Mouse (Mus musculus): ENCODE data around the gene Gimap5.

Gene Gimap5

GRCm38 (mm10) chr6:48739780-48740055, 6.3 kb upstream of the Gimap5 start:
- DNase-seq (ENCODE audit: low spot score in 2 of 2): no peak

GRCm38 (mm10) chr6:48740501-48741169, 5.4 kb upstream of the Gimap5 start:
- no peak for DNase-seq (ENCODE audit: low spot score in 2 of 2)

DNA sequence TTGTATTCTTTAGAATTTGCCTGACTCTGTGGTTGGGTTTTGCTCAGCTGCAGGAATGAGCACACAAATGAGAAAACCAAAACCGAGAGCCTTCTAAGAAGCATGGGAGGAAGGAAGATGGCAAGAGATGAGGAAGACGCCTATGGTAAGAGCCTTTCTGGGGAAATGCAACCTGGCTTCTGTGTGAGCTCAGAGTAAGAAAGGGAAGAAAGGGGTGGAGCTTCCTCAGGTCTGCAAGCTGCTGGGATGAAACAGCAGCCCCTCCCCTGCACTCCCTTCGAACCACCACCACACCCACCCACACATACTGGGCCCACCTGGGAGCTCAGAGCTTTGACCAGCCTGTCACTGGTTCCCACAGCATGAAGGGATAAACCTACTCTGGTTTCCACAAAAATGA, 4.7 kb upstream of the Gimap5 start:
- no peak for DNase-seq (ENCODE audit: low spot score in 2 of 2)

DNA sequence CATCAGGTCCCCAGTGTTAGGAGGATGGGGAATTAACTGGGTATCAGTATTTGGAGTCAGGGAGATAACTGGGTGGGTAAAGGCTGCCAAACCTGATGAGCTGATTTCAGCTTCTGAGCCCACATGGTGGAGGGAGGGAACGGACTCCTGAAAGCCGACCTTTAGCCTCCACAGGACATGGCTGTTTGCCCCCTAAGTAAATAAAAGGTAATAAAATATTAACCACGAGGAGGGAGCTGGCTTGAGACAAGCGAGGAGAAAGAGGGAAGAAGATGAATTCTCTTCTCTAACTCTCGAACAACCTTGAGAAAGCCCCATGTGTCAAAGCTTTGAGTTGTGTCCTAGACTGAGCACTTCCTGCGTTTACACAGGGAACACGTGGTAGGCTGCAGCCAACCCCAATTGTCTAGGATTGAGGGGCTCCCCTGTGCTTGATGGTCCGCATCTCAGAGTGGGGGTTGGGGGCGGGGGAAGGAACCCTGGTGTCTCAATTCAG, 4.2 kb upstream of the Gimap5 start:
- no peak for DNase-seq (ENCODE audit: low spot score in 2 of 2)

- no peak for DNase-seq (ENCODE audit: low spot score in 2 of 2)
Observed at GRCm38 (mm10) chr6:48742422-48743351, 3.3 kb upstream of the Gimap5 start.

DNA sequence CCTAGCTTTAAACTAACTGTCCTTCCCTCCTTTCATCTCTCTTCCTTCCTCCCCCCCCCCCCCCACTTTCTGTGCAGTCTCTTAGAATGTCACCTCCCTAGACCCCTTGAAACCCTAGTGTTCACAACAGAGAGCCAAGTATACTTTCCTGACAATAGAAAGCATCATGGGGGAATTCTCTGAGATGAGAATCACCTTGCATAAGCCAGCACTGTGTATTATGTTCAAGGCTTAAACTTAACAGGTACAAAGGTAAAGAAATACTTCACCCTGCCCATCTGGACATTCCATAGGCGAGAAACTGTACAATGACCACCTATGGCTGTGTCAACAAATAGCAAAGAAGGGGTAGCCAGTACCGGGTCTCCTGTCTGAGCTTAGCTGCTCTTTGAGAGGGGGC, 507 bp upstream of the Gimap5 start:
- DNase-seq (ENCODE audit: low spot score in 2 of 2): no peak

DNA sequence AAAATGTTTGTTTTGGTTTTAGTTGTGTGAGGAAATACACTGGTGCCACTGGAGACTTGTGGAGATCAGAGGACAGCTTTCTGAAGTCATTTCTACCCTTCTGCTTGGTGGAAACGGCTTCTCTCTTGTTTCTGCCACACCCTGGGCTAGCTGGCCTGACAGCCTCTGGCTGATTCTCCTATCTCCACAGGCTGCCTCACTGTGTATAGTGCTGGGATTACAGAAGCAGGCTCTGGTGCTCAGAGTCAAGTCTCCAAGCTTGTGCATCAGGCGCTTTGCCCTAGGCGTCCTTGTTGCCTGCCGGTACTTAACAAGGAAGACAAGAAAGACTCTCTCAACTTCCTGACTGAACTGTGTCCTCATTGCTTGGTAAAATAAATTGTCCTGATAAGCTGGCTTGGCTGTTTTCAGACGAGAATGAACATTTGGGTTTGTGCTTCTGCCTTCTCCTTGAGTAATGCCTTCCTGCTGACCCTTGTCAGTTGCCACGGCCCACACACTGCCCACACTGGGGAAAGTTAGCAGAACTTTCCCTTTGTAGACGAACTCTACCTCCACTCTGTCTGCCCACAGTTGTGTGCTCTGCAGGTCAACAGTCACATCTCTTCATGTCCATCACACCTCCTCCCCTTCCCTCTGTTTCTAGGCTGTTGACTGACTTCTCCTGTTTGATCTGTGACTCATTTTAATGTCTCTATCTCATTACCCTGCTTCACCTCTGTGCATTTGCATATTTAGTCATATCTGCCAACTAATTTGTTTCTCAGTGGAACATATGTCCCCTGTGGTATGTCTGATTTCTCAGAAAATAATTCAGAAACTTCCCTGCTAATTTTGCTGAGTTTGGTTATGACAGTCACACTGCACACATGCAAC, 1.3 kb downstream of the Gimap5 start:
- DNase-seq (ENCODE audit: low spot score in 2 of 2): no peak

DNA sequence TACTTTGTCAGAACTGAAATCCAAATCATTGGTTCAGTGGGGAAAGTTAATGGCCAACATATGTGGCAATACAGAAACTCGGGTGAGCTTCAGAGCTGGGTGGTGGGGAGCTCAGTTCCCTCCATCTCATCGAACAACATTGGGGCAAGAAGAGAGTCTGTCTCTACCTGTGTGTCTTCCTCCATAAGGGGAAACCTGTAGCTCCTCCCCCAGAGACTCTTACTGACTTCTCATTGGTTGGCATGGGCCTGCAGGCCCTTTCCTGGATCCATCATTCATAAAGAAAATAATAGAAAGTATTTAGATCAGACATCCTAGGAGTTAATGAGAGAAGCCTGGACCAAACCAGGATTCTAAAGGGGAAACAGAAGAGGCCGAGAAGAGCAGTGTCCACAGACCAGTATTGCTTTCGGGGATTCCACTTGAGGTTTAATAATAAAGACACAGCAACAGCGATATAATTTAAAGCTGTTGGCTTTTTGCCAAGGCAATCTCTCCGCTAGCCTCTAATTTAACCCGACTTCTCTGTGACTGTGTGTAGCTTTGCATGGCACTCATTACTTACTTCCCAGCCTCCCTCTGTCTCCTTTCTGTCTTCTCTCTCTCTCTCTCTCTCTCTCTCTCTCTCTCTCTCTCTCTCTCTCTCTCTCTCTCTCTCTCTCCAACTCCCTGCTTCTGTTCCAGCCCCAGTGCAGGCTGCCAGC, 17.7 kb downstream of the Gimap5 start:
- no peak for DNase-seq (ENCODE audit: low spot score in 2 of 2)

DNA sequence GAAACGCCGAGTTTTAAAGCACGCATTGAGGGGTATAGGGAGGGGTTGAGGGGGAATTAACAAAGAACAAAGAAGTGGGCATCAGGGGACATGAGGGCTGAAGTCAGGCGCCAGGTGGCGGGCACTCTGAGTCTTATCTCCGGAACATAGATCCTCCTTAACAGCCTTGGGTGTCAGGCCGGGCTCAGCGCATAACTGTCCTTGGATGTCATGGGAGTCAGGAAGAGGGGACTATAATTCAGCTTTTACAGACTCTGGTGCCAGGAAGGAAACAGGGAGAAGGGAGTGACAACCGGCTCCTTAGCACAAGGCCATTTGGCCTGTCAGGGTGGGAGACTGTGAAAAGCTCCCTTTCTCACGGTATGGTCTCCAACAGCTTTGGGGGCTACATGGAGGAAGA, 18.5 kb downstream of the Gimap5 start:
- DNase-seq (ENCODE audit: low spot score in 2 of 2): no peak

- DNase-seq (ENCODE audit: low spot score in 2 of 2): no peak
Observed at GRCm38 (mm10) chr6:48768178-48768869, 22.3 kb downstream of the Gimap5 start.

DNA sequence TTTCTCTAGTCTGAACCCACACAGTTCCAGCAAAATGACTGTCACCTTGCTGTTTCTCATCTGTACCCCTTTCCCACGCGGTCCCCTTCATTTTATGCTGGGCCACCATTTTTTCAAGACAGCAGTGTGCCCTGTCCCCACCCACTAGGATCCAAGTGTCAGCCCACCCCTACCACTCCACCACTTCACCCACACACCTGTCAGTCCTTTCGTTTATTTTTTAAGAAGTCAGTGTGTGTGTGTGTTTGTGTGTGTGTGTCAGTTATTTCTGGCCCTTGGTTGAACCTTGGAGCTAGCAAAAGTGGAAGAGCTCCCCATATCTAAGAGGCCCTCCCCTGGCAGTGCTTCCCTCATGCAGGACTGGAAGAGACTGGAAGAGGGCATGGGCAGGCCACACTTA, 22.9 kb downstream of the Gimap5 start:
- no peak for DNase-seq (ENCODE audit: low spot score in 2 of 2)

DNA sequence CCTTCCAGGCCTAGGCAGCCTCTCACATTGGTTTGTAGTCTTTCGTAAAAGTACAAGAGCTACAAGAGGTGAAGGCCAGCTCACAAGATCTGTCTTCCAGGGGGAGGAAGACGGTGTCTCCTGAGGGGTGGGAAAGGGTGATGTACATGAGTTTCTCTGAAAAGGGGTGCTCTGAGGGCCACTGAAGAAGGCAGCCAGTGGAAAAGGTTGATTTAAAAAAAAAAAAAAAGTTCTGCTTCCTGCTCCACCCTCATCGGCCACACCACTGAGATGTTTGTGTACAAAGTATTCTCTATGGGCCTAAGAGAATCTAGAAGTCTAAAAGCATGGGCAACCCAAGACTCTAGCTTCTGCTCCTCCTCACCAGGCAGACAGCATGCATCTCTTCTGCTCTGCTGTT, 24.7 kb downstream of the Gimap5 start, which contains the start of gene Gimap3:
Gene Gimap3, minus strand, starts transcription at position 156 of the 400 bp plus-strand sequence.
- DNase-seq (ENCODE audit: low spot score in 2 of 2): no peak

GRCm38 (mm10) chr6:48772030-48772429, 26.0 kb downstream of the Gimap5 start:
- peak; percentile 70 to 71 for DNase-seq (ENCODE audit: low spot score in 2 of 2)

- no peak for DNase-seq (ENCODE audit: low spot score in 2 of 2)
Observed at GRCm38 (mm10) chr6:48784406-48784805, 38.4 kb downstream of the Gimap5 start.

- no peak for DNase-seq (ENCODE audit: low spot score in 2 of 2)
Observed at GRCm38 (mm10) chr6:48785189-48785588, 39.2 kb downstream of the Gimap5 start.

DNA sequence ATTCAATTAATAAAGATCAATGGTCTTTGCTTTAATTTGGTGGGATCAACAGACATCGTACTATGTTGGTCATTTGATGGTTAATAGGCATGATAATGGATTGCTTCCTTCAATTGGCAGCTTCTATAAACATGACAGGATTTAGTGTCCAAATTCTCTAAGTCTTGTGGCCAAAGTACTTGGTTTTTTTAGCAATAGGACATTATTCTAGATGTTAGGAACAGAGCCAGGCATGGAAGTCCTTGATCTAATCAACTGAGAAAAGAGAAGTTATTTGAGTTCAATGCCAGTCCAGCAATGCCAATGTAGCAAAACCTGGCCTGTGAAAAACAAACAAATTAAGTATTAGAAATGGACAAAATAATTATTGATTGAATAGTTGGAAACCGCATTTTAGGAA, 39.6 kb downstream of the Gimap5 start:
- DNase-seq (ENCODE audit: low spot score in 2 of 2): no peak

GRCm38 (mm10) chr6:48787867-48788266, 41.9 kb downstream of the Gimap5 start:
- no peak for DNase-seq (ENCODE audit: low spot score in 2 of 2)

DNA sequence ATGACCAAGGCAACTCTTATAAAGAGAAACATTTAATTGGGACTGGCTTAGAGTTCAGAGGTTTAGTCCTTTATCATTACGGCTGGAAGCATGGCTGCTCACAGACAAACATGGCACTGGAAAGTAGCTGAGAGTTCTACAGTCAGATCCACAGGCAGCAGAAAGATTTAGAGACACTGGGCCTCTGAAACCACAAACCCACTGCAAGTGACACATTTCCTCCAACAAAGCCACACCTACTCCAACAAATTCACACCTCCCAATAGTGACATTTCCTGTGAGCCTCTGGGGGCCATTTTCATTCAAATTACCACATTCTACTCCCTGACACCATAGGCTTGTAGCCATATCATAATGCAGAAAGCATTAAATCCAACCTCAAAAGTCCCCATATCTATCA, 55.9 kb downstream of the Gimap5 start:
- DNase-seq (ENCODE audit: low spot score in 2 of 2): no peak

- DNase-seq (ENCODE audit: low spot score in 2 of 2): no peak
Observed at GRCm38 (mm10) chr6:48803406-48804051, 57.5 kb downstream of the Gimap5 start.
